Comparison of ENCODE assay signal across 8 mouse cellular contexts in the genomic region with DNA sequence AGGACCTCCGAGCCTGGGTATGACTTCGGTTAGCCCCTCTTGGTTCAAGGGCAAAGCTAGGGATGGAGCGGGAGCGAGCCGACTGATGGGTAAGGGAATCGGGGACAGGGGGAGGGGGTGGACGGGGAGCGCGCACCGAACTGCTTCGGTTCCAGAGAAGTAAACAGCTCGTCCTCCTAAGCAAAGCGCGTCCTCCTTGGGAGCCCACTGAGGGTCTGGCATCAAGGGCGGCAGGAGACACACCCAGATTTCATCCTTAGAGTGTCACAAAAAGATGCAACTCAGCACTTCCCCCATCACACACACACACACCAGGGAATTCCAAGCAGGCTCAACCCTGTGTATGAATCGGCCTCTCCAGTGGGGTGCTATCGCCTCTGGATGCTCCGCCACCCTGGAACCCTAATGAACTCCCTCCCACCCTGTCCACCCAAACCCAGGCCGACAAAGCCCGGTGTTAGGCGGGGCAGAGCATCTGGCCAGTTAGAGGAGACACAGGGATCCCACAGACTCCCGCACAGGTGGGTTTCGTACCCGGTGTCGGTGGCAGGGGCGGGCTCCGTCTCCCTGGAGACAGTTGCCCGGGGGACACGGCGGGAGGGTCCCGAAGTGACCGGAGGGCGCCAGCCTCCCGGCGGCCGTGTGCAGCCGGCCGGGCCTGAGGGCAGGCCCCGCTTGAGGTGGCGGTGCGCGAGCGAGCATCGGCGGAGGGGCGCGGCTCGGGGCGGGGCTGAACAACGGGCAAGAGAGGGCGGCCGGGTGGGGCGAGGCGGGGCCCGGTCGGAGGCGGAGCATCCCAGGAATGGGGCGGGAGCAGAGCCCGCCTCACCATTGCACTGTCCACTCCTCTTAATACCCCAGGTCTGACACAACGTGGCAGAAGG. TPM values are rescaled to one million over a fixed set of nuclear protein-coding genes. Genes with fewer than 3 reads are reported as not detected.
DNase-seq lines count a peak whose midpoint lies in the region; ATAC-seq lines count a peak whose summit lies in the region.

No protein-coding gene starts in this region.

- H3K4me3 ChIP-seq in hindbrain, embryonic 13.5 days: peak overlapping the region; percentile 73

- peak overlapping the region; percentile 87 for H3K27ac ChIP-seq in hindbrain, embryonic 13.5 days

- H3K9me3 ChIP-seq in hindbrain, embryonic 13.5 days: no peaks in the 10 kb centered on the region

- peak; percentile 91 for ATAC-seq in hindbrain, embryonic 13.5 days (ENCODE audit: low FRiP score)

- WGBS in hindbrain, embryonic 13.5 days: under 1% methylated on average over 60 of the region's 60 CpGs

- peak overlapping the region; percentile 86 for H3K9ac ChIP-seq in hindbrain, embryonic 13.5 days

- H3K27me3 ChIP-seq in hindbrain, embryonic 13.5 days: peaks cover 10% of the 10 kb centered on the region; the same call in 1 of the 2 replicates

- H3K4me2 ChIP-seq in hindbrain, embryonic 13.5 days: peak overlapping the region; percentile 79

- H3K4me1 ChIP-seq in hindbrain, embryonic 13.5 days (replicated peaks): peaks cover 17% of the 10 kb centered on the region

- peaks cover 24% of the 10 kb centered on the region for H3K36me3 ChIP-seq in hindbrain, embryonic 13.5 days

- DNase-seq in R1 (ENCODE audit: low read depth, low spot score): peak; percentile 78
- DNase-seq in cerebellum, postnatal 36 days: peak; percentile 72 to 84
- DNase-seq in gastrocnemius, adult 18-20 months (ENCODE audit: low spot score): peak; percentile 78
- peak; percentile 43 for DNase-seq in left cerebral cortex, adult 11 months (ENCODE audit: low spot score)
- peak; percentile 73 for DNase-seq in lung, postnatal 25 days (ENCODE audit: low spot score)
- peak; percentile 84 for DNase-seq in retina, embryonic 14.5 days (ENCODE audit: low spot score)
- peak; percentile 89 for DNase-seq in yolk sac, embryonic 10.5 days (ENCODE audit: low spot score)

RNA-seq across cellular contexts. Expression of gene Pik3cd, which starts 26.8 kb away (rescaled TPM):
- 10 to 100 TPM; 10.3 to 12.7 TPM for total RNA-seq in gastrocnemius, adult 18-20 months (2021)
- 17.1 and 18.1 TPM in 2 replicates for polyA plus RNA-seq in hindbrain, embryonic 13.5 days (2015; fragmentation: Nextera tagmentation; extraction: Ambion mirVana)

Comparison
In these comparisons a context has a peak if more than half of its experiments do, and no peak if none do; other contexts are left out.
1. Peak in every context shown above with its lines: DNase-seq, ATAC-seq, H3K4me3 ChIP-seq and H3K27ac ChIP-seq.